Mouse (Mus musculus) midbrain, embryonic 14.5 days (tissue): ENCODE measurements at regions not wholly inside any gene's neighbourhood (a gene's known extent, or its start where the extent isn't known, plus 50 kb on each side); places are given as distances from the start of the nearest gene placed in this dataset.
A peak's percentile ranks its signal among the peaks of the same experiment; 100 is the strongest.

Experiments
- ATAC-seq: fragments of 200-750 bp; cut with Nextera tagmentation; 2 replicates; pipeline ENCODE4 v1.8.0; 2017; ENCODE audit warnings: moderate number of reproducible peaks, moderate library complexity; ENCODE audit not compliant: low FRiP score, low TSS enrichment
- DNase-seq: peaks from one replicate; pipeline ENCODE4 v3.0.0-alpha.2; 2015
- H3K27ac ChIP-seq: fragments of 300-500 bp; sonication (generic); replicated peaks from 2 replicates; pipeline ENCODE4 v1.5.1; 2014; ENCODE audit warnings: mild to moderate bottlenecking, low read depth, low read length, moderate library complexity
- H3K27me3 ChIP-seq: fragments of 300-500 bp; sonication (generic); 2 replicates; pipeline ENCODE4 v1.6.1; 2014; ENCODE audit warnings: low read length, control low read depth, mixed read lengths; ENCODE audit not compliant: control insufficient read depth, insufficient read depth
- H3K36me3 ChIP-seq: fragments of 300-500 bp; sonication (generic); 2 replicates; pipeline ENCODE4 v1.6.1; 2014; ENCODE audit warnings: low read length, control low read depth; ENCODE audit not compliant: control insufficient read depth, insufficient read depth
- H3K4me1 ChIP-seq: fragments of 300-500 bp; sonication (generic); 2 replicates; pipeline ENCODE4 v1.6.1; 2014; ENCODE audit warnings: mild to moderate bottlenecking, antibody characterized with exemption, low read length, control low read depth; ENCODE audit not compliant: control insufficient read depth, insufficient read depth
- H3K4me2 ChIP-seq: fragments of 300-500 bp; sonication (generic); 2 replicates; pipeline ENCODE4 v1.6.1; 2014; ENCODE audit warnings: mild to moderate bottlenecking, low read length, moderate library complexity
- H3K4me3 ChIP-seq: fragments of 300-500 bp; sonication (generic); replicated peaks from 2 replicates; pipeline ENCODE4 v1.5.1; 2014; ENCODE audit warnings: low read depth, low read length
- H3K9ac ChIP-seq: fragments of 300-500 bp; sonication (generic); replicated peaks from 2 replicates; pipeline ENCODE4 v1.6.1; 2014; ENCODE audit warnings: mild to moderate bottlenecking, low read length, moderate library complexity
- H3K9me3 ChIP-seq: fragments of 300-500 bp; sonication (generic); 2 replicates; pipeline ENCODE4 v1.6.1; 2016; ENCODE audit warnings: low read length, control low read depth, mixed read lengths; ENCODE audit not compliant: control insufficient read depth
- WGBS: fragments of 180-500 bp; shearing (Covaris S2); extraction: QIAGEN DNeasy Blood & Tissue Kit; methylation state at CpG from one replicate; pipeline ENCODE4 v1.1.7; 2014; 5-methylcytosine and 5-hydroxymethylcytosine counted together

DNA sequence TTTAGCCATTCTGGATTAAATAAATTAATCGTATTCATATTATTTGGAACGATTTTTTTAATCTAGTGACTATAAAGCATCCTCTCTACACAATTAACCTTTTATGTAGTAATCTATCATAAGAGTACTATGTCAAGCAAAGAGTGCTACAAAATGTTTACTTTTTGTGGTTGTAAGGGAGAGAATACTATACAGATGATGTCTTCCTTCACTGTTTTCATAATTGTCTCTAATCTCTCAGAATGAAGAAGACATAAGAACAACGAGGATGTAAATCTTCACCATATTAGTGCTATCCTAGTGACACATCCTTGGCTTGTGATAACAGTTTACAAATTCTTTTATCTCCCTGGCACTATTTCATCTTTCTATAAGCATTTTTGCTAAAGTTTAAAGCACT is 735.6 kb downstream of the Flrt2 start:
- no peak for DNase-seq
- ATAC-seq = no peak
- Histone ChIP-seq H3K4me2 (no peak overlapping the region), H3K27ac (no peak overlapping the region), H3K4me3 (no peak overlapping the region), H3K9ac (no peak overlapping the region), H3K4me1 (no peaks in the 10 kb centered on the region), H3K27me3 (no peaks in the 10 kb centered on the region), H3K36me3 (no peaks in the 10 kb centered on the region), H3K9me3 (no peaks in the 10 kb centered on the region)
- 86% methylated on average over 3 of the region's 3 CpGs for WGBS

DNA sequence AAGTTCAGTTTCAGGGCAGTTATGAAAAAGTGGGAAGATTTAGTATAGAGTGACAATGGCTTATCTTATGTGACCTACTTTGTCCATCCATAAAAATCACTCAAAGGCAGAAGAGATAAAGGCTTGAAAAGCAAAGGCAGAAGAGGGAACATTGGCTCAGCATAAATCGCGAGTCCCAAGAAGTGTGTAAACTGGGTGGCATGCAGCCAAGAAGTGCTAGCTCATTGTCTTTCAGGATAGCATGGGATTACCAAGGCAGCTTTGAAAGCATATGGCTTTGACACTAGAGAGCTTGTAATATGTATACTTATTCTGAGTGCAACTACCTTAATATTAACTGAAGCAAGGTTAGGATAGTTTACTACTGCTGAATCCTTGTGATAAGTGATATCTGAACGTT is 750.5 kb downstream of the Flrt2 start:
- no peaks in the 10 kb centered on the region for H3K9me3 ChIP-seq
- WGBS = 76% methylated on average over 3 of the region's 3 CpGs
- no peaks in the 10 kb centered on the region for H3K36me3 ChIP-seq
- no peak overlapping the region for H3K9ac ChIP-seq
- ATAC-seq (no peak), DNase-seq (peak; percentile 22)
- H3K27me3 ChIP-seq = no peaks in the 10 kb centered on the region
- H3K4me2 ChIP-seq = no peak overlapping the region
- H3K27ac ChIP-seq = no peak overlapping the region
- no peak overlapping the region for H3K4me3 ChIP-seq
- no peaks in the 10 kb centered on the region for H3K4me1 ChIP-seq

DNA sequence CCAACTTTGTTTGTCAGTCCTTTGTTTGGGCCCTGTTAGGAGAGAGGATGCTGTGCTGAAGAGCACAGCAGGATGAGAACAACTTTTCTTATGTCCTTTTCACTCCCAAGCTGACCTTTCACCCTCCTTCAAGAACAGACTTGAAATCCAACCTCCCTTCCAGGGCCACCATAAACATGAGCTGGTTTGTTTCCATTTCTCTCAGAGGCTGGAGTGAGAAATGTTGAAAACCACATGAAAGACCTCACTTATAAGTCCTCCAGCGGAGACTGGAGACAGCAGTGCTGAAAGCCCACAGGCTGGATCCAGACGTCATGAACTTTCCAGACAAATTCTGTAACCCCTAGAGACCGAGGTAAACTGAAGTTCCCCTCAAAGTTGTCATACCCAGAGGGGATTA is 761.3 kb downstream of the Flrt2 start:
- Histone ChIP-seq H3K27ac (no peak overlapping the region), H3K4me1 (no peaks in the 10 kb centered on the region), H3K9me3 (no peaks in the 10 kb centered on the region), H3K36me3 (no peaks in the 10 kb centered on the region), H3K27me3 (no peaks in the 10 kb centered on the region), H3K4me2 (no peak overlapping the region), H3K4me3 (no peak overlapping the region), H3K9ac (no peak overlapping the region)
- DNase-seq (no peak), ATAC-seq (no peak)
- WGBS = 10% methylated on average over 3 of the region's 3 CpGs

DNA sequence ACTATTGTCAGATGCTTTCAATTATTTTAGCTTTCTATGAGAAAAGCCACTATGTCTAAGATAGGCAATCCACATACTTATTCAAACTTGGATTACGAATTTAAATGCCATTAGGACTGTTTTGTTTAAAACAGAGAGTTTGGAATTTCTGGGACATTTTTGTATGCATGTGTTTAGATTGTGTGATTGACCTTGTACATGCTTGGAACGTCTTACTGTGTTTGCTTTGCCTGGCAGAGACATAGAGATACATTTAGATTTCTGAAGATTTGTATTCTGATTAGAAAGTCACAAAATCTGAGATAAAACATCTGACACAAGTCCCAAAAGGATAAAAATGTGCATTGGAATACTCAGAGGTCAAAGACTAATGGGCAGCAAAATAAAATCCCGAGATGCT is 784.3 kb downstream of the Flrt2 start:
- no peak for ATAC-seq
- Histone ChIP-seq H3K9ac (no peak overlapping the region), H3K27ac (no peak overlapping the region), H3K4me1 (no peaks in the 10 kb centered on the region), H3K9me3 (no peaks in the 10 kb centered on the region), H3K4me3 (no peak overlapping the region), H3K36me3 (no peaks in the 10 kb centered on the region), H3K27me3 (no peaks in the 10 kb centered on the region), H3K4me2 (no peak overlapping the region)
- WGBS = 73% methylated on average over 3 of the region's 3 CpGs
- no peak for DNase-seq

DNA sequence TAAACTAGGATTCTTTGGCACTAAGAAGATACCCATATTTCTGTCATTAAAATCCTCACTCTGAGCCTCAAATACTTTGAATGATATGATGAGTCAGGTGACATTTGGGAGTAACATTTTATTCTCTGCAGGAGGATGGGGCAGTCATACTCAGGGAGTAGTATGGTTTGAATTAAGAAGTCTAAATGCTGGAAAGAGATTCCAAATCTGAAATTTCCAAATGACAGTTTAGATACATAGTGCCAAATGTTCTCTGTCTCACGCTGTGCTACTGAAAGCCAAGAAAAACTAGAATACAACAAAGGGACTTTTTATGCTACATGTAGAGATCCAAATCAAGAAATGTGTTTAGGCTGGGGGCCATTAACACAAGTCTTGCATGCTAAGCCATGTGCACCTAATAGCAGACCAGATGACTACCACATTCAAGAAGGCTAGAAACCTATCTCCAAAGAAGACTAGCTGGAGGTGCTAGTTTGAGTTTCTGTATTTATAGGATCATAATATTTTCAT is 796.5 kb downstream of the Flrt2 start:
- no peak overlapping the region for H3K4me3 ChIP-seq
- no peaks in the 10 kb centered on the region for H3K36me3 ChIP-seq
- H3K27me3 ChIP-seq = no peaks in the 10 kb centered on the region
- WGBS = 93% methylated on average over 1 of the region's 1 CpGs
- no peak for DNase-seq
- H3K4me2 ChIP-seq = no peak overlapping the region
- no peak for ATAC-seq
- no peaks in the 10 kb centered on the region for H3K4me1 ChIP-seq
- no peak overlapping the region for H3K9ac ChIP-seq
- no peak overlapping the region for H3K27ac ChIP-seq
- no peaks in the 10 kb centered on the region for H3K9me3 ChIP-seq

DNA sequence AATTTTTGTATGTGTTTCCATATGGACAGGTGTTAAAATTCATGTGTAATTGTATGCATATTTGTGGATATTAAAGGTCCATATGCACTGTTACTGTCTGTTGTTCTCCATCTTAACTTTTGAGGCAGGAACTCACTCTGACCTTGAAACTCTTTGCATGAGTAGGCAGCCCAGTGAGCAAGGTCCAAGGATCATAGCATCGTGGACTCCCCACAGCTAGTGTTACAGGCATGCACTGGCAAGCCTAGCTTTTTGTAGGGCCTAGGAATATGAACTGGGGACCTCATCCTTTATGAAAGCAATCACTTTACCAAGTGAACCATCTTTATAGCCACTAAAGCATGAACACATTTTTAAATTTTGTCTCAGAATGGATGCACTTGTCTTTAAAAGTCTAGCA is 817.6 kb downstream of the Flrt2 start:
- Histone ChIP-seq H3K4me2 (no peak overlapping the region), H3K27ac (no peak overlapping the region), H3K4me3 (no peak overlapping the region), H3K36me3 (no peaks in the 10 kb centered on the region), H3K27me3 (no peaks in the 10 kb centered on the region), H3K4me1 (no peaks in the 10 kb centered on the region), H3K9ac (no peak overlapping the region), H3K9me3 (no peaks in the 10 kb centered on the region)
- WGBS = 90% methylated on average over 1 of the region's 1 CpGs
- ATAC-seq (no peak), DNase-seq (no peak)

DNA sequence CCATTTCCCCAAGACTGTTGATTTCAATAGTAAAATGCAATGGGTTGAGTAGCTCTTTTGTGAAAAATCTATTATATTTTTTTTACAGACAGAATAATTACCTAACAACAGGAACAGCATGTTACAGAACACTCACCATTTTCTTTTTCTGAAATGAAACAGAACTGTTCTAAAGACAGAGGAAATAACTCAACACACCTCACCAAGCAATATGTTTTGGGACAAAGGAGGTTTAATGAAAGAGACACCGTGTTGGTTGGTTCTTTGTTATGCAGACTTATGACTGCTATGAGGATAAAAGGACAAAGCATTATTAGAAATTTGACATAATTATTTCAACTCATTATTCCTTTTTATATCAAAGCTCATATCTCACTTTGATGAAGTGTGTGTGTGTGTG is 866.8 kb downstream of the Flrt2 start:
- Histone ChIP-seq H3K4me2 (no peak overlapping the region), H3K4me3 (no peak overlapping the region), H3K9ac (no peak overlapping the region), H3K27ac (no peak overlapping the region), H3K36me3 (no peaks in the 10 kb centered on the region), H3K4me1 (no peaks in the 10 kb centered on the region), H3K27me3 (no peaks in the 10 kb centered on the region), H3K9me3 (no peaks in the 10 kb centered on the region)
- ATAC-seq = no peak
- WGBS = 59% methylated on average over 1 of the region's 1 CpGs
- DNase-seq = peak; percentile 1

DNA sequence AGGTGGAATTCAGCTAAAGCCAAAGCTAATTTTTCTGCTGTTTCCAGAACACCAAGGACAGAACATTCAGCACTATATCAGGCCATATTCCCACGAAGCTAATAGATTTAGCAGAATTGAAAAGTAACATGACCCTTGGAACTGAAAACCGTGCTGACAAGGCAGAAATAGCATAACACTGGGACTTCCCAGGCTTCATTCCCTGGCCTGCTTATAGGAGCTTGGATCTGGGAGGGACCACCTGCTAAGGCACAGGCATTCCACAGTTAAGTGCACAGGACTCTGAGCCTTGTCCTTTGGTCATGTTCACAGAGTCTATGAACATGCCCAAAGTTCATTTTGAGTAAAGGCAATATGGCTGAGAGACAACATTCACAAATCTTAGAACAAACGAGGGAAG is 902.8 kb downstream of the Flrt2 start:
- no peak overlapping the region for H3K4me2 ChIP-seq
- no peaks in the 10 kb centered on the region for H3K4me1 ChIP-seq
- ATAC-seq (no peak), DNase-seq (no peak)
- H3K4me3 ChIP-seq = no peak overlapping the region
- no peak overlapping the region for H3K9ac ChIP-seq
- H3K27ac ChIP-seq = no peak overlapping the region
- H3K36me3 ChIP-seq = no peaks in the 10 kb centered on the region
- WGBS = 73% methylated on average over 3 of the region's 3 CpGs
- H3K27me3 ChIP-seq = no peaks in the 10 kb centered on the region
- H3K9me3 ChIP-seq = no peaks in the 10 kb centered on the region

DNA sequence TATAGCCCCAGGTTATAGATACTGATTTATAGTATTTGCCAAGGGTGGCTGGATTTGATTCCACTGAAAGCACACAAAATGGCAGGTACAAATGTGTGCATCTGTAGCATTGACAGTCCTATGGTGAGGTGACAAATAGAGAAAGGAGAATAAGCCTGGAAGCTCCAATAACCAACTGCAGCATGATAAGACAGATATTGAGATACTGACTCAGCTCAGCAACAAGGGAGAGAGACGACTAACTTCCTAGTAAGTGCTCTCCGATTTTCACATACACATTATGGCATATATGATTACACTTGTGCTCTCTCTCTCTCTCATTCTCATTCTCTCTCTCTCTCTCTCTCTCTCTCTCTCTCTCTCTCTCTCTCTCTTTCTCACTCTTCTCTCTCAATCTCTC is 923.1 kb downstream of the Flrt2 start:
- H3K4me2 ChIP-seq = no peak overlapping the region
- H3K27me3 ChIP-seq = no peaks in the 10 kb centered on the region
- 82% methylated on average over 2 of the region's 2 CpGs for WGBS
- H3K36me3 ChIP-seq = no peaks in the 10 kb centered on the region
- no peak overlapping the region for H3K27ac ChIP-seq
- H3K9me3 ChIP-seq = no peaks in the 10 kb centered on the region
- no peaks in the 10 kb centered on the region for H3K4me1 ChIP-seq
- DNase-seq = no peak
- no peak for ATAC-seq
- H3K4me3 ChIP-seq = no peak overlapping the region
- H3K9ac ChIP-seq = no peak overlapping the region
